Mouse (Mus musculus) yolk sac, embryonic 10.5 days (tissue): ENCODE data around the gene 1700029H14Rik.

Experiments used
- DNase-seq: peaks from one replicate; pipeline ENCODE4 v3.0.0-alpha.2; 2017; ENCODE audit warnings: low spot score

Gene 1700029H14Rik

GRCm38 (mm10) chr8:13541526-13541925 is 20.7 kb downstream of the 1700029H14Rik start:
- no peak for DNase-seq

DNA sequence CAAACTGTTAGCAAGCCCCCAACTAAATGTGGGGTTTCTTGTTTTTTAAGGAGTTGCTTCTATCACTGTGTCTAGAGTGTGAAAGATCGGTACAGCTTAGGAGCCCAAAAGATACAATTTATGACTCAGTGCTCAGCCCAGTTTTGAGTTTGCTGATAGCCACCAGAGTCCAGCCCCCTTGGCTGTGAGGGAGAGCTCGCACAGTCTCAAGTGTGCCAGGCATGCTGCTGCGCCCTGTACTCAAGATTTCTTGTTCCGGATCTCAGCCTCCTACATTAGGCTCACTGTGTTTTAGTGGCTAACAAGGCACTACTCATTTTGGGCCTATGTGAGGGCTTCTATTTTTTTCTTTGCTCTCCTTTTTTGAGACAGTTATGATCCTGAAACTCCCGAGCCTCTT is 22.1 kb downstream of the 1700029H14Rik start:
- no peak for DNase-seq

GRCm38 (mm10) chr8:13538821-13539220 is 23.4 kb downstream of the 1700029H14Rik start:
- peak; percentile 26 for DNase-seq

- DNase-seq, result no peak
Measured at GRCm38 (mm10) chr8:13537102-13537501, 25.2 kb downstream of the 1700029H14Rik start.

DNA sequence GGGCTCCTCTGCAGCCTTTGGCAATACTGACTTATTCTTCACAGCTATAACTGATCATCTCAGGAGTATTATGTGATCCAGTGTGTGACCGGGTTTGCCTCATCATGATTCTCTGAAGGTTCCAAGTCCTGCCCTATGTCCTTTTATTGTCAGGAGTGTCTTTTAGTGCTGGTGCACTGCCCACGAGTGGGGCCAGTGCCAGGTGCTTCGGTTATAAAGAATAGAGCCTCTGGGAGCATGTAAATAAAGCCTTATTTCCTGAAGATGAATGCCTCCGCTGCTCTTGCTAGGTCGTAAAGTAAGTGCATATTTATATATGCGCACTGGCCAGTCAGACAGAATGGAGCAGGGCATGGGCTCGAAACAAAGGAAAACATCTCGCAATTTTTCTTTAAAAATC is 29.1 kb downstream of the 1700029H14Rik start:
- no peak for DNase-seq

- DNase-seq, result no peak
Measured at GRCm38 (mm10) chr8:13531602-13532171, 30.6 kb downstream of the 1700029H14Rik start.

DNA sequence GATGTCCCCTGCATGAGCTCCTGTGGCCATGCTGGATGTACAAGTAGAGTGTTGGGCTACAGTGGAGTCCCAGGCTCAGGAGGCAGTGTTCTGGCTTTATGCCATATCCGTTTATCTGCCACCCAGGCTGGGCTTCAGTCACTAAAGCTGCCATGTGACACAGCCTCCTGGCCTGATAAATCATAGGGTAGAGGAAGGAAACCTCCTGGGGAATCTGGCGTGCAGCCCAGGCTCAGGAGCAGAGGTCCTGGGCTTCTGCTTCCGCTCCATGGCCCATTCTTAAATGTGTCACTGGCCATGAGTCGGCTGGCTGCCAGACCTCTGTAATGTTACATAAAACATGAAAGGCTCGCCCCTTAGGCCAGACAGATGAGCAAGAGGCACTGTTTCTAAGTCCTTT is 31.3 kb downstream of the 1700029H14Rik start:
- DNase-seq, result no peak

DNA sequence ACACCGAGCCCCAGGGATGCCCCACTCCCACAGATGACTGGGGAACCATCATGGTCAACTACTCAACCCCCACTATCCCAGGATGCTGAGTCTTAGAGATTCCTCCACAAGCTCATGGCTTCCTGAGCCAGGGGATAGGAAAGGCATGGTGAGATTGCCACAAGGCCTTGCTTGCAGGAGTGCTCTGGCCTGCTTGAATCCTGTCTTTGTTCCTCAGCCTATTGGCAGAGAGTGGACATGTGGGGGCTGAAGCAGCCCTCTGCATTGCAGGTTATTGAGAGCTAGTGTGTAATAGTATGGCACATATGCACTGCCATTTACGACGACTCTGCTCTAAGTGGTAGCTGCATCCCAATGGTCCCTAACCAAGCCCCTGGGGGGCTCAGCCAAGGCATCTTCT is 31.9 kb downstream of the 1700029H14Rik start:
- no peak for DNase-seq

DNA sequence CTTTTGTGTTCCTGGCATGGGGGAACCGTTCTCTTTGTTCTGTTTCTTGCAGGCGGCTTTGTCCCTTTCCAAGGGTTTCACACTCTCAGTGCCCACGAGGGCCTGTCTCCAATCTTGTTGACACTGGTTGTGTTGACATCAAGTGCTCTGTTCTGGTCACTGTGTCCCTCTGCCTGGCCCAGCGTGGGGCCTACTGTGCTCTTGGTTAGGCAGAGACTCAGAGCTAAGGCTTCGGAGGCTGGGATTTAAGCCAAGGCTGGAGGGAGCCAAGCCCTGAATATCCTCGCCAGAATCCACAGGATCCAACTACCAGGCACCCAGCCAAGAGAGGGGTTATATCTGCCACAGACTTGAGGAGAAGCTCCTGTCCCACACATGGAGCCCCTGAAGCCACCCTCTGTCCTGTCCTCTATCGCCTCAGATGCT is 32.4 kb downstream of the 1700029H14Rik start:
- no peak for DNase-seq

- peak; percentile 30 for DNase-seq
Measured at GRCm38 (mm10) chr8:13529011-13529840, 33.0 kb downstream of the 1700029H14Rik start.

- DNase-seq, result peak; percentile 45
Measured at GRCm38 (mm10) chr8:13521392-13521791, 40.9 kb downstream of the 1700029H14Rik start.

- no peak for DNase-seq
Measured at GRCm38 (mm10) chr8:13520349-13520748, 41.9 kb downstream of the 1700029H14Rik start.

- no peak for DNase-seq
Measured at GRCm38 (mm10) chr8:13519503-13519902, 42.8 kb downstream of the 1700029H14Rik start.

DNA sequence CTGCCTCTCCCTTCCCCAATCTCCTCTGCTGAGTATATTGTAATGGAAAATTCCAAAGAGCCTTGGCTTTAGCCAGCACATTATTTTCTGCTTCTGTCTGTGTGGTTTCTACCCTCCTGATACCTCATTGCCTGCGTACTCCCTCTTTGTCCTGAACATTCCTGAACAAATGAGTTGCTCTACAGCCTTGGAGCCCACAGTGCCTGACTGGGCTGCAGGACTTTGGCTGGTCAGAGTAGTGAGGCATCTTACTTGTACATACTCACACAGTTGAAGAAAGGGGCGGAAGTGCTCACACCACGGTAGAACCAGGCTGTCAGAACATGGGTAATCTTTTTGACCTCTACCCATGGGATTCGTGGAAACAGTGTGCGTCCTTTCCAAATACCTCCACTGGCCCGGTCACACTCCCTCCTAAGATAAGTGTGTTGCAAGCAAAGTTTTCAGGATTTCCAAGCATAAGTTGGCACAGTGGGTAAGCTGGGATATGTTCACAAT is 44.9 kb downstream of the 1700029H14Rik start:
- DNase-seq, result no peak

- DNase-seq, result no peak
Measured at GRCm38 (mm10) chr8:13516728-13517127, 45.5 kb downstream of the 1700029H14Rik start.

GRCm38 (mm10) chr8:13516011-13516442 is 46.2 kb downstream of the 1700029H14Rik start:
- no peak for DNase-seq

DNA sequence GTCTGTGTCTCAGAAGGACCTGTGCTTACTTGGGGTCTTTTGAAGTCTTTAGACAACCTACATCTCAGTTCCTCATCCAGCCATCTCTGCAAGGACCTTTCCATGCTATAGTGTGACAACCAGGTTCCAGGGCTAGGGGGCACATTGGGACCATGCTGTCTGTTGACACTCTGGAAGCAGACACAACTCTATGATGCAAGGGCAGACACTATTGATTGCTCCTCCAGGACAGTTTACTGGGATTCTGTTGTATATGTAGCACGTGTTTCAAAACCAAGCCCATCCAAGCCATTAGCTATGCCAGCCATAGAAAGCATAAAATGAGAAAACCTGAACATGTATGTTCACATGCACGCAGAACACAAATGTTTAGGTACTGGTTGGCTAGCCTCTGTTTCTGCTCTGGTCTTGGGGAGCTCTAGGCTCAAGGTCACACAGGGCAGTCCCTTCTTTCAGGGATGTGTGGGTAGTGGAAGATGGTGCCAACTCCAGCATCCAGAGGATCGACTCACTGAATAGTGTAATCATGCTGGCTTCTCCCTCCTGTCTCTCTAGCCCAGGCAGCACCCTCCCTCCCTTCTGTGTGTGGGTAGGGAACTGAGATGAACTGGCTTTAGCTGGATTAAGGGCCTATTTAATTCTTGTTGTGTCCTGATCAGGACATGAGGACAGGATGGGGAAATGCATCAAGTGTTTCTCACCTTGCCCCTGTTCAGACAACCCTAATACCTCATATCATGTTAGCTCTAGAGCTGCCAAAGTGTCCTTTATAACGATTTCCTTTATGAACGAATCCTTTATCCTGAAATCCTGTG is 48.5 kb downstream of the 1700029H14Rik start:
- DNase-seq, result no peak

DNA sequence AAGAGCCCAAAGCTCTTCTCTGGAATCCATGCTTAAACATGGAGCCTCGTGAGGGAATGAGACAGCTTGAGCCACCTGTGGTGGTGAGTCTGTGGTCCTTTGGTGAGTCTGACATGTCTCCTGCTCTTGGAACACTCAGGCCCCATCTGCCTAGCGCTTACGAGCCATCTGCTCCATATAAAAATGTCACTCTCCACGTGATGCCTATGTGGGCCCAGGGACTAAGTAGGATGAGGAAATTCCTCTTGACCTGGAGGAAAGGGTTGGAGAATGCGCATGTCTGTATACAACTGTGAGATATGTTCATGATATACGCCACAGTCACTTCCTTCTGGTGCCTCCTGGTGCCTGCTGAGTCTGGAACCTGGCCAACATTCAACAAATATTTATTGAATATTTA is 49.6 kb downstream of the 1700029H14Rik start:
- DNase-seq, result no peak

DNA sequence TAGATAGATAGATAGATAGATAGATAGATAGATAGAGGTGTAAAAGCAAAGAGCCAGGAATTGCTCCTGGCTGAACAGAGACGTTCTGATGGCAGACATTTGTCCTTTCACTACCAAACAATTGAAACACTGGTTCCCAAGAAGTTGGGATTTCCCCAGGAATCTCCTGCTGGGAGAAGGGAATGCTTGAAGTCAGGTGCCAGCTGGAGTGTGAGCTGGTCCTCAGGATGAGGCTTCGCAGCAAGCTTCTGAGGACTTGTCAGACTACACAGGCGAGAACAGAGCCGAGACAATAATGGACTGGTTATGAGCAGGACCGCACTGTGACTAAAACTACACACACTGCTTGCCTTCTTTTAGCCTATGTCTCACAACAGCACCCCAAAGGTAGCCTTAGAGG is 50.2 kb downstream of the 1700029H14Rik start:
- no peak for DNase-seq

GRCm38 (mm10) chr8:13507284-13507937 is 54.9 kb downstream of the 1700029H14Rik start:
- no peak for DNase-seq

GRCm38 (mm10) chr8:13506849-13507248 is 55.4 kb downstream of the 1700029H14Rik start:
- no peak for DNase-seq
